In genomic region chr2:156278226-156279017, GRCm38 (mm10) we compare ENCODE assay signal across 8 mouse cellular contexts. TPM values are rescaled to one million over a fixed set of nuclear protein-coding genes. Genes with fewer than 3 reads are reported as not detected.
DNase-seq lines count a peak whose midpoint lies in the region; ATAC-seq and TF ChIP-seq lines count a peak whose summit lies in the region.

No protein-coding gene starts in this region.

- 77% methylated on average over 4 of the region's 4 CpGs for WGBS in forebrain, embryonic 13.5 days
- WGBS in heart, postnatal 0 days, result 8% methylated on average over 4 of the region's 4 CpGs
- 15% methylated on average over 4 of the region's 4 CpGs for WGBS in liver, embryonic 14.5 days (ENCODE audit: insufficient replicate concordance)
- 33% methylated on average over 4 of the region's 4 CpGs for WGBS in stomach, embryonic 16.5 days

- no peaks in the 10 kb centered on the region for H3K9me3 ChIP-seq in E14TG2a.4 (ENCODE audit: low read length)
- no peaks in the 10 kb centered on the region for H3K9me3 ChIP-seq in forebrain, embryonic 13.5 days (replicated peaks)
- no peaks in the 10 kb centered on the region for H3K9me3 ChIP-seq in heart, postnatal 0 days (replicated peaks; ENCODE audit: control insufficient read depth, low read length)
- no peaks in the 10 kb centered on the region for H3K9me3 ChIP-seq in liver, embryonic 14.5 days (ENCODE audit: control insufficient read depth, low read length)
- no peaks in the 10 kb centered on the region for H3K9me3 ChIP-seq in stomach, embryonic 16.5 days (replicated peaks; ENCODE audit: control insufficient read depth, low read length)

- no peak overlapping the region for H3K9ac ChIP-seq in forebrain, embryonic 13.5 days
- no peak overlapping the region; the same call in 1 of the 2 replicates for H3K9ac ChIP-seq in heart, postnatal 0 days (replicated peaks; ENCODE audit: low read depth, low read length)
- H3K9ac ChIP-seq in liver, embryonic 14.5 days (replicated peaks), result no peak overlapping the region; the same call in 1 of the 2 replicates
- peak overlapping the region; percentile 16; the same call in 1 of the 2 replicates for H3K9ac ChIP-seq in stomach, embryonic 16.5 days (ENCODE audit: low read length)

- peak; percentile 83 for DNase-seq in c-Kit-positive CD71-positive TER-119-negative erythroid progenitor cells, embryonic 14.5 days (ENCODE audit: low read depth)
- DNase-seq in heart, postnatal 0 days (ENCODE audit: low spot score), result peak; percentile 93
- peak; percentile 92 to 93 for DNase-seq in kidney, postnatal 36 days
- peak; percentile 59 to 64 (median 62) for DNase-seq in liver, embryonic 14.5 days (ENCODE audit: low read depth in 3 of 3, low spot score in 3 of 3)
- peak; percentile 59 for DNase-seq in neural tube, embryonic 10.5 days (ENCODE audit: extremely low spot score, low spot score)

- no peak overlapping the region for H3K4me2 ChIP-seq in forebrain, embryonic 13.5 days
- no peak overlapping the region for H3K4me2 ChIP-seq in heart, postnatal 0 days (ENCODE audit: low read depth, low read length)
- no peak overlapping the region for H3K4me2 ChIP-seq in liver, embryonic 14.5 days (ENCODE audit: low read depth)
- H3K4me2 ChIP-seq in stomach, embryonic 16.5 days (ENCODE audit: low read depth, low read length), result no peak overlapping the region

- peak overlapping the region; percentile 44 for H3K27ac ChIP-seq in forebrain, embryonic 13.5 days
- peak overlapping the region; percentile 76 for H3K27ac ChIP-seq in heart, postnatal 0 days (ENCODE audit: low read depth)
- no peak overlapping the region for H3K27ac ChIP-seq in liver, embryonic 14.5 days
- H3K27ac ChIP-seq in stomach, embryonic 16.5 days (ENCODE audit: low read length), result peak overlapping the region; percentile 70; the same call in 1 of the 2 replicates

- TF ChIP-seq EP300 in heart, postnatal 0 days (IDR thresholded peaks at IDR 0.05; ENCODE audit: low read depth), result no peak
- no peak for TF ChIP-seq EP300 in liver, embryonic 14.5 days (IDR thresholded peaks at IDR 0.05; ENCODE audit: low read depth)

- peaks cover 89% of the 10 kb centered on the region for H3K36me3 ChIP-seq in E14TG2a.4 (ENCODE audit: insufficient read depth, low read length)
- peaks cover 45% of the 10 kb centered on the region for H3K36me3 ChIP-seq in forebrain, embryonic 13.5 days (ENCODE audit: poor library complexity, severe bottlenecking)
- H3K36me3 ChIP-seq in heart, postnatal 0 days (replicated peaks; ENCODE audit: control insufficient read depth, insufficient read depth, low read length), result peaks cover 26% of the 10 kb centered on the region
- H3K36me3 ChIP-seq in liver, embryonic 14.5 days (replicated peaks; ENCODE audit: control insufficient read depth, insufficient read depth, low read depth), result peaks cover 2% of the 10 kb centered on the region; the same call in 1 of the 2 replicates
- H3K36me3 ChIP-seq in stomach, embryonic 16.5 days (ENCODE audit: control insufficient read depth, insufficient read depth, low read length), result 0 out of 2 replicates have a peak, but pooled peaks cover 3% of the 10 kb centered on the region

- no peaks in the 10 kb centered on the region for H3K27me3 ChIP-seq in E14TG2a.4 (ENCODE audit: insufficient read depth, low read length)
- no peaks in the 10 kb centered on the region for H3K27me3 ChIP-seq in forebrain, embryonic 13.5 days
- H3K27me3 ChIP-seq in heart, postnatal 0 days (ENCODE audit: control insufficient read depth, insufficient read depth, low read length), result no peaks in the 10 kb centered on the region
- no peaks in the 10 kb centered on the region for H3K27me3 ChIP-seq in liver, embryonic 14.5 days (ENCODE audit: control insufficient read depth, insufficient read depth, low read length)
- H3K27me3 ChIP-seq in stomach, embryonic 16.5 days (ENCODE audit: control insufficient read depth, insufficient read depth, low read length), result no peaks in the 10 kb centered on the region

- H3K4me1 ChIP-seq in E14TG2a.4 (replicated peaks; ENCODE audit: low read depth, low read length), result peaks cover 15% of the 10 kb centered on the region
- H3K4me1 ChIP-seq in forebrain, embryonic 13.5 days, result no peaks in the 10 kb centered on the region
- H3K4me1 ChIP-seq in heart, postnatal 0 days (ENCODE audit: control insufficient read depth, insufficient read depth), result no peaks in the 10 kb centered on the region
- H3K4me1 ChIP-seq in liver, embryonic 14.5 days (replicated peaks; ENCODE audit: control insufficient read depth in 2 of 2, insufficient read depth in 2 of 2, low read length in 1 of 2), result 0 out of 4 replicates have a peak, but pooled peaks cover 0 to 2% of the 10 kb centered on the region in 2 experiments
- H3K4me1 ChIP-seq in stomach, embryonic 16.5 days (ENCODE audit: control insufficient read depth, insufficient read depth, low read length), result peaks cover 8% of the 10 kb centered on the region

- peak; percentile 53 for TF ChIP-seq CTCF in E14TG2a.4 (conservative IDR thresholded peaks at IDR 0.05; ENCODE audit: low read length)
- TF ChIP-seq CTCF in heart, postnatal 0 days (IDR thresholded peaks at IDR 0.05; ENCODE audit: low read depth), result peak; percentile 95
- peak; percentile 85 for TF ChIP-seq CTCF in liver, embryonic 14.5 days (IDR thresholded peaks at IDR 0.05; ENCODE audit: low read depth)

- H3K4me3 ChIP-seq in E14TG2a.4 (replicated peaks; ENCODE audit: low read length), result no peak overlapping the region
- no peak overlapping the region for H3K4me3 ChIP-seq in forebrain, embryonic 13.5 days
- no peak overlapping the region for H3K4me3 ChIP-seq in heart, postnatal 0 days (ENCODE audit: low read depth, low read length)
- H3K4me3 ChIP-seq in liver, embryonic 14.5 days (ENCODE audit: insufficient read depth in 1 of 2, low read depth in 2 of 2, low read length in 2 of 2), result no peak overlapping the region
- no peak overlapping the region for H3K4me3 ChIP-seq in stomach, embryonic 16.5 days (replicated peaks; ENCODE audit: low read length)

- ATAC-seq in forebrain, embryonic 13.5 days, result peak; percentile 51; the same call in 1 of the 2 replicates
- peak; percentile 88 for ATAC-seq in heart, postnatal 0 days (ENCODE audit: insufficient read depth, low read depth)
- ATAC-seq in liver, embryonic 14.5 days (ENCODE audit: insufficient read depth), result peak; percentile 69; the same call in 1 of the 2 replicates
- ATAC-seq in stomach, embryonic 16.5 days (ENCODE audit: insufficient read depth, low FRiP score), result peak; percentile 74; the same call in 1 of the 2 replicates

RNA-seq across cellular contexts. Expression of gene Cnbd2, which starts 33.7 kb away (rescaled TPM):
- 5.4 and 5.7 TPM in 2 replicates for polyA plus RNA-seq in forebrain, embryonic 13.5 days (2015; fragmentation: Nextera tagmentation; extraction: Ambion mirVana)
- 0.12 and 1.1 TPM in 2 replicates for total RNA-seq in heart, postnatal 0 days (2014; rRNA removed; ENCODE audit: low replicate concordance)
- 3.3 and 3.7 TPM in 2 replicates for polyA plus RNA-seq in heart, postnatal 0 days (2015; fragmentation: Nextera tagmentation; extraction: Ambion mirVana)
- 0.28 and 0.51 TPM in 2 replicates for polyA plus RNA-seq in liver, embryonic 14.5 days (2012; rRNA removed)
- polyA plus RNA-seq in liver, embryonic 14.5 days (2014; fragmentation: Nextera tagmentation; extraction: Ambion mirVana), result 1.5 and 1.9 TPM in 2 replicates
- polyA plus RNA-seq in stomach, embryonic 16.5 days (2015; fragmentation: Nextera tagmentation; extraction: Ambion mirVana), result 2.4 and 3.3 TPM in 2 replicates

RNA-seq across cellular contexts. Expression of gene Scand1, which starts 34.1 kb away (rescaled TPM):
- 72.2 and 85.3 TPM in 2 replicates for polyA plus RNA-seq in forebrain, embryonic 13.5 days (2015; fragmentation: Nextera tagmentation; extraction: Ambion mirVana)
- 214 and 265 TPM in 2 replicates for total RNA-seq in heart, postnatal 0 days (2014; rRNA removed; ENCODE audit: low replicate concordance)
- polyA plus RNA-seq in heart, postnatal 0 days (2015; fragmentation: Nextera tagmentation; extraction: Ambion mirVana), result 82.3 and 90.2 TPM in 2 replicates
- 36.1 and 46.7 TPM in 2 replicates for polyA plus RNA-seq in liver, embryonic 14.5 days (2012; rRNA removed)
- polyA plus RNA-seq in liver, embryonic 14.5 days (2014; fragmentation: Nextera tagmentation; extraction: Ambion mirVana), result 28.1 and 32.9 TPM in 2 replicates
- 27.2 and 31.3 TPM in 2 replicates for polyA plus RNA-seq in stomach, embryonic 16.5 days (2015; fragmentation: Nextera tagmentation; extraction: Ambion mirVana)
